Mouse (Mus musculus) liver, postnatal 0 days (tissue): ENCODE measurements around the gene Hsf5. TPM values are rescaled to one million over a fixed set of nuclear protein-coding genes. Genes with fewer than 3 reads are reported as not detected.

Experiments
- ATAC-seq: fragments of 200-750 bp; cut with Nextera tagmentation; 2 replicates; pipeline ENCODE4 v1.8.0; 2017; ENCODE audit warnings: mild to moderate bottlenecking, moderate library complexity
- DNase-seq: peaks from one replicate; pipeline ENCODE4 v3.0.0-alpha.2; 2016
- H3K27ac ChIP-seq: fragments of 300-500 bp; sonication (generic); 2 replicates; pipeline ENCODE4 v1.5.1; 2014; ENCODE audit warnings: antibody characterized with exemption, moderate library complexity, mild to moderate bottlenecking, low read depth
- H3K27me3 ChIP-seq: fragments of 300-500 bp; sonication (generic); 2 replicates; pipeline ENCODE4 v1.6.1; 2014; ENCODE audit warnings: low read length, control low read depth, mixed read lengths; ENCODE audit not compliant: insufficient read depth
- H3K36me3 ChIP-seq: fragments of 300-500 bp; sonication (generic); replicated peaks from 2 replicates; pipeline ENCODE4 v1.6.1; 2014; ENCODE audit warnings: mild to moderate bottlenecking, control low read depth, low read length, moderate library complexity, mixed read lengths; ENCODE audit not compliant: insufficient read depth
- H3K4me1 ChIP-seq: fragments of 300-500 bp; sonication (generic); 2 replicates; pipeline ENCODE4 v1.6.1; 2014; ENCODE audit warnings: antibody characterized with exemption, mild to moderate bottlenecking, control low read depth; ENCODE audit not compliant: insufficient read depth
- H3K4me2 ChIP-seq: fragments of 300-500 bp; sonication (generic); 2 replicates; pipeline ENCODE4 v1.6.1; 2014; ENCODE audit warnings: low read depth, mild to moderate bottlenecking, low read length, moderate library complexity, mixed read lengths
- H3K4me3 ChIP-seq: fragments of 300-500 bp; sonication (generic); 2 replicates; pipeline ENCODE4 v1.5.1; 2014; ENCODE audit warnings: low read depth, low read length
- H3K9ac ChIP-seq: fragments of 300-500 bp; sonication (generic); replicated peaks from 2 replicates; pipeline ENCODE4 v1.6.1; 2014; ENCODE audit warnings: mild to moderate bottlenecking, moderate library complexity
- H3K9me3 ChIP-seq: fragments of 300-500 bp; sonication (generic); 2 replicates; pipeline ENCODE4 v1.6.1; 2016; ENCODE audit warnings: mild to moderate bottlenecking, control low read depth, low read length, mixed read lengths
- CTCF ChIP-seq: sonication (generic); IDR thresholded peaks from 2 replicates; pipeline ENCODE4 v1.5.1; 2016; ENCODE audit warnings: antibody characterized with exemption, low read depth
- EP300 ChIP-seq: IDR thresholded peaks from 2 replicates; pipeline ENCODE4 v1.6.1; 2016; ENCODE audit warnings: antibody characterized with exemption, low read depth, mild to moderate bottlenecking
- WGBS: fragments of 180-500 bp; shearing (Covaris S2); extraction: QIAGEN DNeasy Blood & Tissue Kit; methylation state at CpG from one replicate; pipeline ENCODE4 v1.1.7; 2014; ENCODE audit not compliant: insufficient replicate concordance; 5-methylcytosine and 5-hydroxymethylcytosine counted together
- polyA plus RNA-seq: library from polyadenylated mRNA; unstranded; fragments of >200 nt; fragmentation: Nextera tagmentation; extraction: Ambion mirVana; gene quantifications from 2 replicates; pipeline ENCODE4 v1.2.1, GENCODE M21; 2015

Hsf5 gene
- polyA plus RNA-seq, 1 experiment from 2014 or later = not detected

- H3K4me1 ChIP-seq = no peaks in the 10 kb centered on the region
- no peaks in the 10 kb centered on the region for H3K9me3 ChIP-seq
- H3K27ac ChIP-seq = no peak overlapping the region
- H3K4me2 ChIP-seq = no peak overlapping the region
- H3K9ac ChIP-seq = no peak overlapping the region
- WGBS = 94% methylated on average over 28 of the region's 32 CpGs
- DNase-seq = no peak
- no peaks in the 10 kb centered on the region for H3K27me3 ChIP-seq
- no peak overlapping the region for H3K4me3 ChIP-seq
- TF ChIP-seq EP300 (no peak), CTCF (no peak)
- H3K36me3 ChIP-seq = peaks cover 53% of the 10 kb centered on the region
- no peak for ATAC-seq
Observed at GRCm38 (mm10) chr11:87617606-87618005, 642 bp downstream of the Hsf5 start.

DNA sequence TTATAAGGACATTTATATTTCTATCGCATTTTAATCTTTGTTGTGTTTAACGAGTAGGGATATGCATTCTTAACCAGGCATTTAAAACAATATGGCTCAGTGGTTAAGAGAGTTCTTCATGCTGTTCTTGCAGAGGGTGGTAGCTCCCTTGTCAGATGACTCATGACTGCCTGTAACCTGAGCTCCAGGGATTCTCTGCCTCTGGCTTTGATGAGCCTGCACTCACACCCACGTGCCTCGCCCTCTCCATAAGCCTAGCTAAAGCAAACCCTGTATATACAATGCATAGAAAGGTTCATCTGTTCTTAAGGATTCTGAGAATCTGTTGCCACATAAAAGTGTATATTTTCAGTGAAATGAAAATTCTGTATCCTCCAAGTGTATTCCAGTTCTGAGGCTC is 6.2 kb downstream of the Hsf5 start:
- no peaks in the 10 kb centered on the region for H3K9me3 ChIP-seq
- no peak for DNase-seq
- TF ChIP-seq CTCF = no peak
- TF ChIP-seq EP300 = no peak
- no peaks in the 10 kb centered on the region for H3K27me3 ChIP-seq
- peaks cover 21% of the 10 kb centered on the region for H3K36me3 ChIP-seq
- no peak overlapping the region for H3K9ac ChIP-seq
- H3K4me1 ChIP-seq = no peaks in the 10 kb centered on the region
- no peak for ATAC-seq
- no peak overlapping the region for H3K4me3 ChIP-seq
- WGBS = 74% methylated on average over 4 of the region's 4 CpGs
- no peak overlapping the region for H3K4me2 ChIP-seq
- no peak overlapping the region for H3K27ac ChIP-seq

DNA sequence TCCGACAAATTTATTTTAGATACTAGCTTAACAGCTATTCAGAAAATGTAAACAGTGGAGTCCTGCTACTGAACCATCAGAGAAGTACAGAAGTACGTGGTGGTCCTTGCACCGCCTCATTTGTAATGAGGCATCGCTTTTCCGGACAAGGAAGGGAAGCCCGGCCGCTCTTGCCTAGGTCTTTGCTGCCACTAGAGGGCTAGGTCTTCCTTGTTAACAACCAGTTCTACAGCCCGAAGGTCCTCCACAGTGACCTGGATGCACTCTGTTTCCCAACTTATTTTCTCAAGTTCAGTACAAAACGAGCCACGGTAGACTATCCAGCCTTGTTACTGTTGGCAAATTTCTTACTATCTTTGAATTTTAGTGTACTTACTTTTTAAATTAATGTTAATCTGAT is 12.9 kb downstream of the Hsf5 start:
- WGBS = 19% methylated on average over 10 of the region's 10 CpGs
- TF ChIP-seq EP300 (no peak), CTCF (peak; percentile 79)
- no peak overlapping the region for H3K9ac ChIP-seq
- no peaks in the 10 kb centered on the region for H3K27me3 ChIP-seq
- H3K4me3 ChIP-seq = no peak overlapping the region
- no peaks in the 10 kb centered on the region for H3K4me1 ChIP-seq
- H3K27ac ChIP-seq = no peak overlapping the region
- no peak overlapping the region for H3K4me2 ChIP-seq
- ATAC-seq = no peak
- 0 out of 2 replicates have a peak, but pooled peaks cover 3% of the 10 kb centered on the region for H3K36me3 ChIP-seq
- H3K9me3 ChIP-seq = no peaks in the 10 kb centered on the region
- DNase-seq = peak; percentile 56

DNA sequence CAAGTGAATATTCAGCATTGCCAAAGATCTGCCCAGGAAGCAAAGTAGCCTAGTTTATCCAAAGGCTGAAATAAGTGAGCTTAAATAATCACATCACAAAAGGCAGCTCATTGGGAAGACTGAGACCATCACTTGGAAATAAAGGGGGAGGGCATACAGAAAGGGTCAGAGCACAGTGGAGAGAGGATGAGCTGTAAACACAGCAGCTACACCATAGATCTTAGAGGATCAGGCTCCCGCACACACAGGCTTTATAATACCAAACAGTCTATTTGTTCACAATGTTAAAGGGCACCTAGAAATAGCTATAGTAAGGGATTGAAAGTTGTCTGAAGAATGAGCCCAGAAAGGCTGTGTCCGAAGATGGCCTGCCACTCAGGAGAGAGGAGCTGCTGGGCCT is 21.8 kb downstream of the Hsf5 start:
- H3K4me3 ChIP-seq = peak overlapping the region; percentile 45
- peak; percentile 50 for ATAC-seq
- peaks cover 6% of the 10 kb centered on the region for H3K4me1 ChIP-seq
- peak overlapping the region; percentile 60 for H3K27ac ChIP-seq
- H3K27me3 ChIP-seq = no peaks in the 10 kb centered on the region
- DNase-seq = no peak
- H3K4me2 ChIP-seq = peak overlapping the region; percentile 80
- no peaks in the 10 kb centered on the region for H3K9me3 ChIP-seq
- TF ChIP-seq EP300 (no peak), CTCF (no peak)
- WGBS = 36% methylated on average over 2 of the region's 2 CpGs
- H3K36me3 ChIP-seq = no peaks in the 10 kb centered on the region
- peak overlapping the region; percentile 72 for H3K9ac ChIP-seq

GRCm38 (mm10) chr11:87639206-87639605 is 22.2 kb downstream of the Hsf5 start:
- peak; percentile 82 for DNase-seq
- H3K9me3 ChIP-seq = no peaks in the 10 kb centered on the region
- peak overlapping the region; percentile 45 for H3K4me3 ChIP-seq
- WGBS = under 1% methylated on average over 29 of the region's 29 CpGs
- peak; percentile 100 for ATAC-seq
- peak overlapping the region; percentile 80 for H3K4me2 ChIP-seq
- TF ChIP-seq CTCF (no peak), EP300 (no peak)
- H3K27ac ChIP-seq = peak overlapping the region; percentile 60
- peaks cover 6% of the 10 kb centered on the region for H3K4me1 ChIP-seq
- no peaks in the 10 kb centered on the region for H3K36me3 ChIP-seq
- no peaks in the 10 kb centered on the region for H3K27me3 ChIP-seq
- H3K9ac ChIP-seq = peak overlapping the region; percentile 72

- Histone ChIP-seq H3K4me2 (no peak overlapping the region), H3K27me3 (no peaks in the 10 kb centered on the region), H3K9ac (no peak overlapping the region), H3K27ac (no peak overlapping the region), H3K4me3 (no peak overlapping the region), H3K9me3 (no peaks in the 10 kb centered on the region), H3K4me1 (peaks cover 6% of the 10 kb centered on the region), H3K36me3 (no peaks in the 10 kb centered on the region)
- DNase-seq = no peak
- TF ChIP-seq EP300 = no peak
- no peak for TF ChIP-seq CTCF
- ATAC-seq = no peak
Observed at GRCm38 (mm10) chr11:87642865-87643264, 25.9 kb downstream of the Hsf5 start.

GRCm38 (mm10) chr11:87654693-87655092 is 37.7 kb downstream of the Hsf5 start:
- no peak for ATAC-seq
- no peak overlapping the region for H3K9ac ChIP-seq
- 31% methylated on average over 5 of the region's 5 CpGs for WGBS
- H3K27ac ChIP-seq = no peak overlapping the region
- H3K4me2 ChIP-seq = no peak overlapping the region
- no peaks in the 10 kb centered on the region for H3K27me3 ChIP-seq
- no peaks in the 10 kb centered on the region for H3K4me1 ChIP-seq
- H3K9me3 ChIP-seq = no peaks in the 10 kb centered on the region
- TF ChIP-seq EP300 = no peak
- no peak for TF ChIP-seq CTCF
- H3K4me3 ChIP-seq = no peak overlapping the region
- no peak for DNase-seq
- H3K36me3 ChIP-seq = no peaks in the 10 kb centered on the region
